Mouse (Mus musculus): Measurements from ENCODE around the gene Ndufaf7.
A peak's percentile ranks its signal among the peaks of the same experiment; 100 is the strongest.

The Ndufaf7 gene

DNA sequence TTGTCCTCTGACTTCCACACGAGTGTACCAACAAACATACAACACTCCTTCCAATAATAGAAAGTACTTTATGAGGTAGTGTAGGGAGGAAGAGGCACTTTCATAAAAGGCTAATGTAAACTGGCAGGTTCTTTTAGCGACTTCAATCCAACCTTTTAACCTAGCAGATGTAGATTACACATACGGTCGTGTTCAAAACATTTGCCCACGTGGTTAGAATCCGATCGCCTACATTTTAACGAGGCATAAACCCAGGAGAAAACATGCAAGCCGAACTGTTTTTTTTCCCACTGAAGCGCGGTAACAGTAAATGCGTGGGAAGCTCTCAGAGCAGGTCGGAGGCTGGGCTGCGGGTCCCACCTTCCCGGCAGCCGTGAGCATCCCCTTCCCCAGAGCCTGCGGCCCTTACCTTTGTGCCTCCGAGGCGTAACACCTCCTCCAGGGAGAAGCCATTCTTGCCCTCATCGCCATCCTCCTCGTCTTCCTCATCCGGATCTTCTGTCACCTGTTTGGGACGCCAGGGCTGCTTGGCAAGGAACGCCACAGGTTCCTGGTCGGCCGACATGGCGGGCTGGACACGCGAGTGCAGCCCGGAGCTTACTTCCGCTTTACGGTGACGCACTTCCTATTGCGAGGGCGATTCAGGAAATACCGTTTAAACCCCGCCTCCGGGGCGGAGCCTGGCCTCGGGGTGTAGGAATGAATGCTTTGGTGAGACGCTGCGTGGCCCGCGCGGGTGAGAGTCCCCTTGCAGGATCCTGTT lies at the start of gene Ndufaf7, which contains the start of gene Cebpz:
Gene Ndufaf7 (plus strand): TSS at position 671 of the 763 bp plus-strand sequence.
Gene Cebpz (minus strand): TSS at position 601 of the 763 bp plus-strand sequence.
- DNase-seq (ENCODE audit: low read depth, low spot score), result peak; percentile 98

DNA sequence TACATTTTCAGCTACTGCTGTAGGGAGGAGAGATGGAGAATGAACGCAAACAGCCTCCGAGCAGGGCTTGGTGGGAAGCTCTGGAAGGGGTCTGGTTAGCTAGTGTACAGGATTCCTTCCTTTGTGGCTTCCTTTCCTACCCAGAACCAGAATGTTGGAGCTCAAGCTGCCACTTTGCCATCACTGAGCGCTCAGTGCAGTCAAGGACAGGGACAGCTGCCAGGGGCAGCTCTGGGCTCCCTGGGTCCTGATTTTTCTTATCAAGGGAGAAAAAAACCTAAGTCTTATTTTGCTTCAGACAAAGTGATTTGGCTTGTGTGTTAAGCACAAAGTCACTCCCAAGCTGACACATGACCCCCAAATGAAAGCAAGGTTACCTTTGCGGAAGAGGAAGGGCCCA lies 48.4 kb upstream of the Ndufaf7 start:
- DNase-seq (ENCODE audit: low read depth, low spot score), result no peak

GRCm38 (mm10) chr17:78889184-78889583 lies 47.8 kb upstream of the Ndufaf7 start:
- no peak for DNase-seq (ENCODE audit: low read depth, low spot score)

DNA sequence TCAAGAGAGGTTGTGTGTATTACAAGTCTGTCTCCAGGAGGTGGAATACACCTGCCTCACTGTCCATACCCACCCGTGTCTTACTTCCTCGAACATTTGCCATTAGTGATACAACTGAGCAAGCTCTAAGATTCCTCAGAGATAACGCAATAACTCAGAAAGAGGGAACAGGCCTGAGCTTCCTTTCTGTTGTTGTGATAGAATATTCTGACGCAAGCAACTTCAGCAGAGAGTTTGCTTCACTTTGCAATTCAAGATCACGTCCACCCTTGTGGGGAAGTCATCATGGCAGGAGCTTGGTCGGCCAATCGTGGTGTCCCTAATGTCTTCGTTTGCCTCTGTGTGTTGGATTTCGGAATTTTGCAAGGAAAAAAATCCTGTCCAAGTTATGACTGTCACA lies 45.9 kb upstream of the Ndufaf7 start:
- DNase-seq (ENCODE audit: low read depth, low spot score), result no peak

- DNase-seq (ENCODE audit: low read depth, low spot score), result no peak
Measured at GRCm38 (mm10) chr17:78894991-78895390, 41.9 kb upstream of the Ndufaf7 start.

DNA sequence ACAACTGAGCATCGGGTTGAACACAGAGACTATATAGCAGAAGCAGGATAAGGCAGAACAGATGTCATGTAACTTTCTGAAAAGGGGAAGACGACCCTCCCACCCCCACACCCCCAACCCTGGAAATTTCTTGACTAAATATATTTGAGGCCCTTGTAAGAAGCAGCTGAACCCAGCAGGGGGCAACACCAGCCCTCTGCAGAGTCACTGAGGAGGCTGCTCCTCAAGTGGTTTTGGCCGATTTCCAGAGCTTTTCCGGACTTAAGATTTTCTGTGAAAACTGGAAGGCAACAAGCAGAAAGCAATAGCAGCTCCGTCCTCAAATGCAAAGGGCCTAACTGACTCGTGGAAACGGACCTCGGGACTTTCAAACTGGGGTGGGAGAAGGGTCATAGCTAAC lies 41.5 kb upstream of the Ndufaf7 start:
- DNase-seq (ENCODE audit: low read depth, low spot score), result no peak

GRCm38 (mm10) chr17:78903158-78903557 lies 33.8 kb upstream of the Ndufaf7 start:
- no peak for DNase-seq (ENCODE audit: low read depth, low spot score)

DNA sequence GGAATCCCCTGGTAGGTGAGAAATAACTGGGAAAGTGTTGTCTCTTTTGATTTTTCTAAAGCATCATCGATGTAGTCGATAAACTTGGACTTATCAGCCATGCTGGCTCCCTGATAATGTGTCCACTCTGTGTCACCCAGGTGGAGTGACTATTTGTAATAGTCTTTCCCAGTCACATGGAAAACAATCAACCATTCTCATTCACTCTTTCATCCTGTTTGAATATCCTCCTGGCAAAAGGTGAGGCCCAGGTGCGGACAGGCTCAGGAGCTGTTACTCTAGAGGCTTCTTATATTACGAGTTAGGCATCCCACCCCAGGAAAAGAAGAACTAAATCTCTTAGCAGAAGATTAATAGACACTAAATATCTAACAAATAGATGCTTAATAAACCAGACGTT lies 30.0 kb upstream of the Ndufaf7 start, which contains the start of gene Sult6b1:
Gene Sult6b1 (minus strand): TSS at position 101 of the 400 bp plus-strand sequence.
- DNase-seq (ENCODE audit: low read depth, low spot score), result no peak

GRCm38 (mm10) chr17:78909374-78909773 lies 27.6 kb upstream of the Ndufaf7 start:
- no peak for DNase-seq (ENCODE audit: low read depth, low spot score)

- DNase-seq (ENCODE audit: low read depth, low spot score), result no peak
Measured at GRCm38 (mm10) chr17:78912861-78913281, 24.1 kb upstream of the Ndufaf7 start.

DNA sequence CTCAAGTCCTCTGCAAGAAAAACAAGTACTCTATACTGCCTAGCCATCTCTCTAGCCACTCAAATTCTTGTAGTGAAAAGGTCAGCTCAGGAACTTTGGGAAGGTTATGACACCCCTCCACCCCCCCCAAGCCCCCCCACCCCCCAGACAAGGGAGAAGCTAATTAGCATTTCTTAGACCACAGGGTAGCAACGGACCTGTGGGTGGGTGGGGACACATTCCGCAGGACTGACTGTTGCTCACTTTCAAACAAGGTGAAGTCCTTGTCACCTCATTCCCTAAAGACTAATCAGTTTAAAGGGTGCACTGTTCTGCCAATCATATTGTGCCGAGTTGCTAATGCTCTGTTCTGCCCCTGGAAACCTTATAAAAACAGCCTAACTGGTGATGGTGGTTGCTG lies 23.0 kb upstream of the Ndufaf7 start:
- no peak for DNase-seq (ENCODE audit: low read depth, low spot score)

GRCm38 (mm10) chr17:78915772-78916171 lies 21.2 kb upstream of the Ndufaf7 start:
- no peak for DNase-seq (ENCODE audit: low read depth, low spot score)

GRCm38 (mm10) chr17:78916369-78916813 lies 20.5 kb upstream of the Ndufaf7 start, which contains the start of gene Cebpzos:
Gene Cebpzos, plus strand, starts transcription at chr17:78916500.
- peak; percentile 79 for DNase-seq (ENCODE audit: low read depth, low spot score)

DNA sequence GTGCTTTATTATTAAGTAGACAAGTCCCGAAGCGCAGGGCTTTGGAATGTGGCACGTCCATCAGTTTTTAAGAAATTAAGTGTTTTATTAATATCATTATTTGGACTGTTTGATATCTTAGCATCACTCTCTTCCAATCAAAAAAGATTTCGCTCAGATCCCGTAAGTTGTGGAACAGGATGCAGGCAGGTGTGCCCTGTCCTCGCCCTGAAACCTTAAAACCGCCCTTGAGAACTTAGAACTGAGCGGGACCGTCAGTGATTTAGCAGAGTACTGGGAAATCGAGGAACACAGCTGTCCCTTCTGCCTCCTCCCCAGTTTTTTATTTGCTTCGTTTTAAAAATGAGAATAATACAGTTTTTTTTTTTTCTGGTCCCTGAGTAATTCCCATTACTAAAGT lies 20.0 kb upstream of the Ndufaf7 start:
- DNase-seq (ENCODE audit: low read depth, low spot score), result no peak

DNA sequence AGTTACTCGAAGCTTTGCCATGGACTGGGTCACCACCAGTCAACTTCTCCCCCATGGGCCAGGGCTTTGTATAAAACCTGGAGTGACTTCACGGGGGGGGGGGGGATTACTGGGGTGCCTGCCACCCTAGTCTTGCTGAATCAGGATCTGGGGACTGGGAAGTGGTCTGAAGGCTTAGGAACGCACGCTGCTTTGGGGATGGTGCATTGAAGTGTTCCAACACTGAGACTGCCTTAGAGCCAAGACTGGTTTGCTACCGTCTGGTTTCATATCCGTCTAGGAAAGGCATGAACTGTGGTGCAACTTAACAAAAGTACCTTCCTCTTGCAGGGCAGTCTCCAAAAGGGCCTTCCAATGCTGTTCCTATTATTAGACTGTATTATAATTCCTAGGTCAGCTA lies 19.2 kb upstream of the Ndufaf7 start:
- no peak for DNase-seq (ENCODE audit: low read depth, low spot score)

- no peak for DNase-seq (ENCODE audit: low read depth, low spot score)
Measured at GRCm38 (mm10) chr17:78935857-78936256, 1.1 kb upstream of the Ndufaf7 start.

DNA sequence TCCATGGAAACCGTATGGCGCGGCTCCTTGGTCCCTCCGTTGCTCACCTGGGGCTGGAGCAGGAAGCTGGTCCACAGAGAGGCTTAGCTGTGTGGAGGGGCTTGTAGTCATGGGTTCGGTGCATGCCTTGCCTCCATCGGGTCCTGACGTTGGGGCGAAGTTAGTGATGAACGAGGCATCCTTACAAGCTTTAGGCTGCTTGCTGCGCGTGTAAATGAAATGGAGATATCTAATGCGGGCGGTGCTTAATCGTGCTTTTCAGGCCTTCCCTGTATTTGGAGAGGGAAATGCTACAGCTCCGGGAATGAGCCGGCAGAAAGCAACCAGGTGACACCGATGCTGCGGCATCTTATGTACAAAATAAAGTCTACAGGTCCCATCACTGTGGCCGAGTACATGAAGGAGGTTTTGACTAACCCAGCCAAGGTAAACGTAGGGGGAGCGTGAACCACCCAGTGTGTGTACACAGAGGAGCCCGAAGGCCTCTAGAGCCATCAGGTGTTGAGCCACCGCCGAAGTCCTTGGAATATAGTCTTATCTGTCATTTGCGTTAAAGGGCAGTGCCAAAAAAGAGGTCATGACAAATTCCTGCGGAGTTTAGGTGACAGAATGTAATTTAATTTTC lies 405 bp downstream of the Ndufaf7 start:
- no peak for DNase-seq (ENCODE audit: low read depth, low spot score)

GRCm38 (mm10) chr17:78938927-78939326 lies 2.0 kb downstream of the Ndufaf7 start:
- no peak for DNase-seq (ENCODE audit: low read depth, low spot score)

DNA sequence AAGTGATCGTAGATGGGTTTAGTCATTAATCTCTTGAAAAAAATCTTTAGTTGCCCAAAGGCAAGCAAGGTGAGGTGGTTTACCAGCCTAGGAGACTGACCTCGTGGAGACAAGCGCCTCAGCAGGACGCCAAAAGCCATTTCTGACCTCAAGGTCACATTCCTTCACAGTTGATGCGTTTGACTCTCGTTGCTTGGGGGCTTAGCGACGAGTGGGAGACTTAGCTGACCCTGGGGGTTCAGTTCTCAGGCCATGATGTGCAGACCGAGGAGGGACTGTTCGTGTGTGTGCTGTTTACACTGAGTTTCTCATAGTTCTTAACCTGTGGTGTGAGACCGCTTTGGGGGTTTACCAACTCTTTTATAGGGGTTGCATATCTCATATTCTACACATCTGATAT lies 5.6 kb downstream of the Ndufaf7 start:
- no peak for DNase-seq (ENCODE audit: low read depth, low spot score)

DNA sequence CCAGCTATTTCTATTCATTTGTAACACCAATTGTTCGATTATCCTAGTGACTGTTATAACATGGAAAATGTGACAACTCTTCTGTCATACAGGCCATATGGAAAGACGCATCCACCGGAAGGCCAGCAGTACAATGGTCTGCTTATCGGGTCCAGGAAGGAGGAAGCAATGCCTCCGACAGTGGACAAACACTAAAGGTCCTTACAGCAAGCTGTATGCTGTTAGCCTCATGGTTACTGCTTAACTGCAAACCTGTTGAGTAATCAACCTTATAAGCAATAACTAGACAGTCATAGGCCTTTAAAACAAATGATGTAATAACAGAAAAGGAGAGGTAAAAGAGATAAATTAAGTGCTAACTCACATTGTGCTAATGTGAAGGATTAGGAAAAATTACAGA lies 14.3 kb downstream of the Ndufaf7 start:
- DNase-seq (ENCODE audit: low read depth, low spot score), result no peak

- no peak for DNase-seq (ENCODE audit: low read depth, low spot score)
Measured at GRCm38 (mm10) chr17:78952070-78952469, 15.1 kb downstream of the Ndufaf7 start.

GRCm38 (mm10) chr17:78953240-78953639 lies 16.3 kb downstream of the Ndufaf7 start:
- no peak for DNase-seq (ENCODE audit: low read depth, low spot score)

- DNase-seq (ENCODE audit: low read depth, low spot score), result no peak
Measured at GRCm38 (mm10) chr17:78959473-78959872, 22.5 kb downstream of the Ndufaf7 start.
